7 mouse cellular contexts compared by ENCODE assay signal in the genomic region with DNA sequence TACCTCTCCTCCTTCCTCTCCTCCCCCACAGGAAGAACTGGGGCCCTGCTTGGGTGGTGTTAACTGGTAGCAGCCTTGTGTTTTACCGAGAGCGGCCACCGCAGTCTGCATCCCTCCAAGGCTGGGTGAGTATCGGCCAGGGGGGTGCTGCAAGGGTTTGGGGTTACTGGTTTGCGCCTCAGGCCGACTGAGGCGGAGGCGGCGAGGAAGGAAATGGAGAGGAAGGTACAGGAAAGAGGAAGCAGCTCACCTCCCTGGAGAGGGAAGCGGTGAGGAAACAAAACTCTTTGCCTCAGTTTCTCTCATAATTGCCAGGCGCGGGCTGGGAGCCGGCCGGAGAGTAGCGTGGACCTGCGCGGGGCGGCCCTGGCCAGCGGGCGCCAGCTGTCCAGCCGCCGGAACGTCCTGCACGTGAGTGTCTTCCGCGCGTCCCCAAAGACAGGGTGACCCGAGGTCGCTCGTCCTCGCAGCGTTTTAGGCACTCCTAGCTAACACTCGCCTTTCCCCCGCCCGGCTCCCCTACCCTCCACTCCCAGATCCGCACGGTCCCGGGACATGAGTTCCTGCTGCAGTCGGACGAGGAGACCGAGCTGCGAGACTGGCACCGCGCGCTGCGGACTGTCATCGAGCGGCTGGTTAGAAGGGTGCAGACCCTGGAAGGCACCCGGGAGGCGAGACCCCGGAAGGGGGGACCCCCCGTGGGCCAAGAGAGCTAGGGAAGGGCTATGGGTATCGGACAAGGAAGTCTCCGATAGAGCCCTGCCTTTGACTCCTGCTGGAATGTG. TPM values are rescaled to one million over a fixed set of nuclear protein-coding genes. Genes with fewer than 3 reads are reported as not detected.
A peak's percentile ranks its signal among the peaks of the same experiment; 100 is the strongest.
DNase-seq lines count a peak whose midpoint lies in the region; ATAC-seq and TF ChIP-seq lines count a peak whose summit lies in the region.

No protein-coding gene starts in this region.

- intact Hi-C loops in heart, adult 2 months (cut with DNase I), result loop anchor here (5.0 kb wide), 1 partner anchor 154 kb away; no protein-coding TSS in a partner anchor
- intact Hi-C loops in left cerebral cortex, postnatal 25 days (cut with DNase I), result no loop called here

- 7% methylated on average over 54 of the region's 54 CpGs for WGBS in heart, adult 2 months
- WGBS in intestine, postnatal 0 days, result 2% methylated on average over 54 of the region's 54 CpGs
- 58% methylated on average over 54 of the region's 54 CpGs for WGBS in thymus, adult 2 months

- in situ Hi-C loops in ES-E14 (cut with MboI; ENCODE audit: low sequenced_read_pairs in 2 of 2, unreplicated experiment in 2 of 2), result no loop called here

- peaks cover 2% of the 10 kb centered on the region; the same call in 1 of the 2 replicates for H3K27me3 ChIP-seq in heart, adult 2 months (ENCODE audit: control insufficient read depth, insufficient read depth, low read length)
- 0 out of 2 replicates have a peak, but pooled peaks cover 3% of the 10 kb centered on the region for H3K27me3 ChIP-seq in intestine, postnatal 0 days (replicated peaks; ENCODE audit: control insufficient read depth, insufficient read depth, low read length)
- H3K27me3 ChIP-seq in thymus, adult 2 months (ENCODE audit: control insufficient read depth, insufficient read depth, low read length), result no peaks in the 10 kb centered on the region

- no peaks in the 10 kb centered on the region for H3K79me2 ChIP-seq in heart, adult 2 months (replicated peaks; ENCODE audit: control insufficient read depth, insufficient read depth, low read length)

- H3K4me2 ChIP-seq in intestine, postnatal 0 days (replicated peaks; ENCODE audit: low read depth), result peak overlapping the region; percentile 94

- H3K36me3 ChIP-seq in ES-E14 (ENCODE audit: control insufficient read depth, insufficient read depth, low read length, poor library complexity, severe bottlenecking), result peaks cover 5% of the 10 kb centered on the region; the same call in 1 of the 2 replicates
- H3K36me3 ChIP-seq in heart, adult 2 months (ENCODE audit: control insufficient read depth, insufficient read depth, low read length), result no peaks in the 10 kb centered on the region
- no peaks in the 10 kb centered on the region; the same call in 1 of the 2 replicates for H3K36me3 ChIP-seq in intestine, postnatal 0 days (ENCODE audit: control insufficient read depth, insufficient read depth)
- peaks cover 17% of the 10 kb centered on the region for H3K36me3 ChIP-seq in thymus, adult 2 months (ENCODE audit: control insufficient read depth, insufficient read depth, low read length)

- H3K4me3 ChIP-seq in ES-E14 (ENCODE audit: insufficient read depth in 1 of 2, low read depth in 1 of 2, low read length in 2 of 2, poor library complexity in 1 of 2, severe bottlenecking in 1 of 2), result peak overlapping the region; percentile 49 to 61
- peak overlapping the region; percentile 55 for H3K4me3 ChIP-seq in heart, adult 2 months
- H3K4me3 ChIP-seq in intestine, postnatal 0 days (ENCODE audit: low read depth, low read length), result peak overlapping the region; percentile 52
- H3K4me3 ChIP-seq in thymus, adult 2 months (ENCODE audit: control insufficient read depth, insufficient read depth, low read length), result peak overlapping the region; percentile 44

- no peak for TF ChIP-seq POLR2A in heart, adult 2 months (IDR thresholded peaks at IDR 0.05; ENCODE audit: insufficient read depth, low read depth, low read length)
- TF ChIP-seq POLR2A in thymus, adult 2 months (IDR thresholded peaks at IDR 0.05; ENCODE audit: control insufficient read depth, extremely low read depth, insufficient read depth, low read length, poor library complexity), result no peak

- TF ChIP-seq CTCF in heart, adult 2 months (IDR thresholded peaks at IDR 0.05), result no peak
- no peak for TF ChIP-seq CTCF in intestine, postnatal 0 days (IDR thresholded peaks at IDR 0.05; ENCODE audit: low read depth)
- TF ChIP-seq CTCF in thymus, adult 2 months (IDR thresholded peaks at IDR 0.05; ENCODE audit: borderline replicate concordance, control insufficient read depth, extremely low read depth, insufficient read depth, low read length, poor library complexity), result no peak

- no peaks in the 10 kb centered on the region for H3K9me3 ChIP-seq in ES-E14 (ENCODE audit: control insufficient read depth, insufficient read depth, low read depth, low read length)
- H3K9me3 ChIP-seq in intestine, postnatal 0 days (ENCODE audit: control insufficient read depth), result no peaks in the 10 kb centered on the region

- no peak for TF ChIP-seq EP300 in heart, adult 2 months (IDR thresholded peaks at IDR 0.05; ENCODE audit: insufficient read depth, low read depth, low read length)

- peaks cover 6 to 24% of the 10 kb centered on the region in 2 experiments; a peak in 3 of 4 replicates for H3K4me1 ChIP-seq in ES-E14 (ENCODE audit: control insufficient read depth in 2 of 2, insufficient read depth in 2 of 2, low read length in 2 of 2, poor library complexity in 1 of 2)
- no peaks in the 10 kb centered on the region for H3K4me1 ChIP-seq in heart, adult 2 months (ENCODE audit: control insufficient read depth, insufficient read depth, low read length)
- H3K4me1 ChIP-seq in intestine, postnatal 0 days (replicated peaks; ENCODE audit: control insufficient read depth, insufficient read depth, low read length), result 0 out of 2 replicates have a peak, but pooled peaks cover 4% of the 10 kb centered on the region
- peaks cover 50% of the 10 kb centered on the region for H3K4me1 ChIP-seq in thymus, adult 2 months (replicated peaks; ENCODE audit: control insufficient read depth, insufficient read depth, low read length)

- H3K27ac ChIP-seq in ES-E14 (ENCODE audit: insufficient read depth, low read depth, low read length, poor library complexity, severe bottlenecking), result no peak overlapping the region
- peak overlapping the region; percentile 13; the same call in 1 of the 2 replicates for H3K27ac ChIP-seq in heart, adult 2 months
- no peak overlapping the region for H3K27ac ChIP-seq in intestine, postnatal 0 days (ENCODE audit: low read depth, low read length)
- H3K27ac ChIP-seq in thymus, adult 2 months (ENCODE audit: control insufficient read depth, insufficient read depth, low read length), result peak overlapping the region; percentile 92

- no peak for DNase-seq in ES-E14 (ENCODE audit: low read depth, low spot score)
- peak; percentile 54 for DNase-seq in adrenal gland, postnatal 14 days
- DNase-seq in heart, adult 2 months, result peak; percentile 52 to 62
- peak; percentile 32 to 40 for DNase-seq in lung, postnatal 4 days
- peak; percentile 57 for DNase-seq in thymus, adult 2 months
- no peak for DNase-seq in left cerebral cortex, postnatal 25 days (ENCODE audit: low spot score in 2 of 2)

- peak; percentile 51 for ATAC-seq in intestine, postnatal 0 days

- peak overlapping the region; percentile 29 for H3K9ac ChIP-seq in ES-E14 (ENCODE audit: insufficient read depth, low read depth, low read length, poor library complexity, severe bottlenecking)
- peak overlapping the region; percentile 64 for H3K9ac ChIP-seq in heart, adult 2 months (ENCODE audit: low read depth, low read length)
- H3K9ac ChIP-seq in intestine, postnatal 0 days (ENCODE audit: low read depth, low read length), result peak overlapping the region; percentile 50

TF ChIP-seq in ES-E14, 5 proteins besides CTCF, POLR2A, EP300 and RAD21:
- TF ChIP-seq HCFC1 (IDR thresholded peaks at IDR 0.05; ENCODE audit: borderline replicate concordance, insufficient read depth, low read length) (no peak), MAFK (IDR thresholded peaks at IDR 0.05; ENCODE audit: insufficient read depth, low read depth, low read length) (no peak), CHD2 (IDR thresholded peaks at IDR 0.05; ENCODE audit: low read depth, low read length) (no peak), ZNF384 (IDR thresholded peaks at IDR 0.05; ENCODE audit: low read depth, low read length) (no peak), ZC3H11A (IDR thresholded peaks at IDR 0.05; ENCODE audit: borderline replicate concordance, low read depth, low read length) (no peak)

RNA-seq across cellular contexts. Expression of a gene that starts 4.4 kb away (rescaled TPM):
- 2.6 and 5.1 TPM in 2 replicates for total RNA-seq in ES-E14 (2012; rRNA removed)
- 2.1 and 15.2 TPM in 2 replicates for total RNA-seq in adrenal gland, postnatal 14 days (2021)
- 1 to 10 TPM; 2.3 to 2.4 TPM for total RNA-seq in heart, adult 2 months (2021)
- polyA plus RNA-seq in heart, adult 2 months (2012; rRNA removed), result 2.5 and 4.8 TPM in 2 replicates
- polyA plus RNA-seq in intestine, postnatal 0 days (2015; fragmentation: Nextera tagmentation; extraction: Ambion mirVana), result 9.5 and 12.0 TPM in 2 replicates
- 105 and 111 TPM in 2 replicates for polyA plus RNA-seq in thymus, adult 2 months (2012; rRNA removed)
- 1 to 10 TPM in 1 of 2 experiments, under 1 TPM in 1; 0.99 to 1.1 TPM for total RNA-seq in left cerebral cortex, postnatal 25 days (2021)

RNA-seq across cellular contexts. Expression of a gene that starts 14.6 kb away (rescaled TPM):
- total RNA-seq in ES-E14 (2012; rRNA removed), result 206 and 377 TPM in 2 replicates
- 81.9 and 98.4 TPM in 2 replicates for total RNA-seq in adrenal gland, postnatal 14 days (2021)
- total RNA-seq in heart, adult 2 months (2021), result 10 to 100 TPM; 42.6 to 47.7 TPM
- polyA plus RNA-seq in heart, adult 2 months (2012; rRNA removed), result 36.6 and 51.3 TPM in 2 replicates
- polyA plus RNA-seq in intestine, postnatal 0 days (2015; fragmentation: Nextera tagmentation; extraction: Ambion mirVana), result 47.2 and 50.7 TPM in 2 replicates
- polyA plus RNA-seq in thymus, adult 2 months (2012; rRNA removed), result 65.8 and 77.2 TPM in 2 replicates
- total RNA-seq in left cerebral cortex, postnatal 25 days (2021), result 10 to 100 TPM; 56.0 to 57.1 TPM

RNA-seq across cellular contexts. Expression of a gene that starts 15.6 kb away (rescaled TPM):
- 14.9 and 47.3 TPM in 2 replicates for total RNA-seq in ES-E14 (2012; rRNA removed)
- 3.9 and 4.7 TPM in 2 replicates for total RNA-seq in adrenal gland, postnatal 14 days (2021)
- total RNA-seq in heart, adult 2 months (2021), result under 1 TPM; 0.91 to 0.96 TPM
- 2.4 and 3.2 TPM in 2 replicates for polyA plus RNA-seq in heart, adult 2 months (2012; rRNA removed)
- polyA plus RNA-seq in intestine, postnatal 0 days (2015; fragmentation: Nextera tagmentation; extraction: Ambion mirVana), result 2.0 TPM in 2 replicates
- 0.61 and 0.77 TPM in 2 replicates for polyA plus RNA-seq in thymus, adult 2 months (2012; rRNA removed)
- 1 to 10 TPM; 2.2 to 2.3 TPM for total RNA-seq in left cerebral cortex, postnatal 25 days (2021)

RNA-seq across cellular contexts. Expression of a gene that starts 28.0 kb away (rescaled TPM):
- 0.22 and 0.69 TPM in 2 replicates for total RNA-seq in ES-E14 (2012; rRNA removed)
- 0.82 TPM in 1 of 2 replicates, not detected in the other for total RNA-seq in adrenal gland, postnatal 14 days (2021)
- not detected for total RNA-seq in heart, adult 2 months (2021)
- not detected in 2 replicates for polyA plus RNA-seq in heart, adult 2 months (2012; rRNA removed)
- polyA plus RNA-seq in intestine, postnatal 0 days (2015; fragmentation: Nextera tagmentation; extraction: Ambion mirVana), result 0.04 TPM in 1 of 2 replicates, not detected in the other
- polyA plus RNA-seq in thymus, adult 2 months (2012; rRNA removed), result 0.04 TPM in 1 of 2 replicates, not detected in the other
- under 1 TPM; 0.11 to 0.18 TPM for total RNA-seq in left cerebral cortex, postnatal 25 days (2021)

RNA-seq across cellular contexts. Expression of a gene that starts 37.4 kb away (rescaled TPM):
- 15.8 and 18.0 TPM in 2 replicates for total RNA-seq in ES-E14 (2012; rRNA removed)
- total RNA-seq in adrenal gland, postnatal 14 days (2021), result 47.9 and 54.0 TPM in 2 replicates
- total RNA-seq in heart, adult 2 months (2021), result 10 to 100 TPM; 19.2 to 20.4 TPM
- polyA plus RNA-seq in heart, adult 2 months (2012; rRNA removed), result 15.8 and 22.3 TPM in 2 replicates
- polyA plus RNA-seq in intestine, postnatal 0 days (2015; fragmentation: Nextera tagmentation; extraction: Ambion mirVana), result 8.7 and 12.8 TPM in 2 replicates
- 124 and 151 TPM in 2 replicates for polyA plus RNA-seq in thymus, adult 2 months (2012; rRNA removed)
- total RNA-seq in left cerebral cortex, postnatal 25 days (2021), result 10 to 100 TPM; 32.2 to 38.9 TPM

Comparison
In these comparisons a context has a peak if more than half of its experiments do, and no peak if none do; other contexts are left out.
1. DNase-seq: peak in adrenal gland, postnatal 14 days (single experiment), heart, adult 2 months (2 of 2), lung, postnatal 4 days (2 of 2) and thymus, adult 2 months (single experiment); none in ES-E14 (single experiment) and left cerebral cortex, postnatal 25 days (0 of 2).
2. H3K27ac ChIP-seq: peak in heart, adult 2 months (single experiment) and thymus, adult 2 months (single experiment); none in ES-E14 (single experiment) and intestine, postnatal 0 days (single experiment).
3. Peak in every context shown above with its lines, with median percentiles within 50 percentile points of each other: H3K4me3 ChIP-seq and H3K9ac ChIP-seq.